Mouse (Mus musculus): ENCODE data around the gene 3110082I17Rik. TPM values are rescaled to one million over a fixed set of nuclear protein-coding genes. Genes with fewer than 3 reads are reported as not detected.
A peak's percentile ranks its signal among the peaks of the same experiment; 100 is the strongest.
"Not testable (repeated sequence)": the region's sequence is repeated elsewhere in the genome, so short reads cannot be mapped to it uniquely, and the experiment has no call there.

Gene 3110082I17Rik
- polyA plus RNA-seq, 1 experiment from 2014 or later = 33.5 TPM

DNA sequence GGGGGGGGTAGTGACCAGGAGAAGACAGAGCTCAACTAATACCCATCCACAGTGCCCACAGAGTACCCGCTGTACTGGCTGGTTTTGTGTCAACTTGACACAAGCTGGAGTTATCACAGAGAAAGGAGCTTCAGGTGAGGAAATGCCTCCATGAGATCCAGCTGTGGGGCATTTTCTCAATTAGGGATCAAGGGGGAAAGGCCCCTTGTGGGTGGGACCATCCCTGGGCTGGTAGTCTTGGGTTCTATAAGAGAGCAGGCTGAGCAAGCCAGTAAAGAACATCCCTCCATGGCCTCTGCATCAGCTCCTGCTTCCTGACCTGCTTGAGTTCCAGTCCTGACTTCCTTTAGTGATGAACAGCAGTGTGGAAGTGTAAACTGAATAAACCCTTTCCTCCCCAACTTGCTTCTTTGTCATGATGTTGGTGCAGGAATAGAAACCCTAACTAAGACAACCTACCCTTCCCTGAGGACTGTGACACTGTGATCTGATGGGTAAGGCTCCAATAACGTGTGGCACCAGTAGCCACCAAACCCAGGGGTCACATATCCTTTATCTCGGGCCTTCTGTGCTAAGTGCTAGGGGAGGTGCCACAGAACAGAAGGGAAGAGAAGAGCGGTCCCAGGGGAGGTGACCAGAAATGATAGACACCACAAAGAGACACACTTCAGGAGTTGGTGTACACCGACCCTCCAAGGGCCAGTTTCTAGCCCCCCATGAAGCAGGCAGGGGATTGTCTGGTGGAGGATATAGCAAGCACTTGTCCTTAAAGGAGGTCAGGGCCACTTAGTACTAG is 69.8 kb downstream of the 3110082I17Rik start:
- H3K9ac ChIP-seq = peak overlapping the region; percentile 93
- H3K4me3 ChIP-seq = peak overlapping the region; percentile 73
- not testable (repeated sequence) for H3K27me3 ChIP-seq (replicated peaks); H3K9me3 ChIP-seq (replicated peaks)
- WGBS (ENCODE audit: insufficient replicate concordance) = 39% methylated on average over 5 of the region's 5 CpGs
- peak overlapping the region; percentile 100 for H3K27ac ChIP-seq
- ATAC-seq = peak; percentile 30
- H3K36me3 ChIP-seq = peaks cover 72% of the 10 kb centered on the region
- H3K4me1 ChIP-seq = peaks cover 97% of the 10 kb centered on the region
- H3K4me2 ChIP-seq = peak overlapping the region; percentile 91

DNA sequence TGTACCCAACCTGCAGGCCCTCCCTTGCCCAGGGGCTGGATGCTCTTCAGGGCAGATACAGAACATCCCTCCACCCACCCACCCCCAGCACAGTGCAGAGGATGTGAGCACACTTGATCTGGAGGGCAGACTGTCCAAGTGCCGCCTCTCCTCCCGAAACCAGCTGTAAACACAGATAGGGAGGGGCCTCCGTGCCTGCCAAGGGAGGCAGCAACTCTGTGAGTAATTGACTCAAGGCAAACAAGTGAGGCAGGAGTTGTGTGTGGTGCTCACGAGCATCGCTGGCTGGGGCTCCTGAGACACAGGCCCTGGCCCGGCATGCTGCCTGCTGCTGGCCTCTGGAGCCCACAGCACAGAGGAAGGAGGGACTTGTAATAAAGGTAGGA is 70.7 kb downstream of the 3110082I17Rik start:
- Histone ChIP-seq H3K36me3 (peaks cover 72% of the 10 kb centered on the region), H3K9ac (peak overlapping the region; percentile 93), H3K27ac (peak overlapping the region; percentile 100), H3K4me3 (peak overlapping the region; percentile 73), H3K4me1 (peaks cover 97% of the 10 kb centered on the region), H3K9me3 (replicated peaks) (no peaks in the 10 kb centered on the region), H3K27me3 (replicated peaks) (no peaks in the 10 kb centered on the region), H3K4me2 (peak overlapping the region; percentile 91)
- 7% methylated on average over 6 of the region's 6 CpGs for WGBS (ENCODE audit: insufficient replicate concordance)
- ATAC-seq = peak; percentile 87

DNA sequence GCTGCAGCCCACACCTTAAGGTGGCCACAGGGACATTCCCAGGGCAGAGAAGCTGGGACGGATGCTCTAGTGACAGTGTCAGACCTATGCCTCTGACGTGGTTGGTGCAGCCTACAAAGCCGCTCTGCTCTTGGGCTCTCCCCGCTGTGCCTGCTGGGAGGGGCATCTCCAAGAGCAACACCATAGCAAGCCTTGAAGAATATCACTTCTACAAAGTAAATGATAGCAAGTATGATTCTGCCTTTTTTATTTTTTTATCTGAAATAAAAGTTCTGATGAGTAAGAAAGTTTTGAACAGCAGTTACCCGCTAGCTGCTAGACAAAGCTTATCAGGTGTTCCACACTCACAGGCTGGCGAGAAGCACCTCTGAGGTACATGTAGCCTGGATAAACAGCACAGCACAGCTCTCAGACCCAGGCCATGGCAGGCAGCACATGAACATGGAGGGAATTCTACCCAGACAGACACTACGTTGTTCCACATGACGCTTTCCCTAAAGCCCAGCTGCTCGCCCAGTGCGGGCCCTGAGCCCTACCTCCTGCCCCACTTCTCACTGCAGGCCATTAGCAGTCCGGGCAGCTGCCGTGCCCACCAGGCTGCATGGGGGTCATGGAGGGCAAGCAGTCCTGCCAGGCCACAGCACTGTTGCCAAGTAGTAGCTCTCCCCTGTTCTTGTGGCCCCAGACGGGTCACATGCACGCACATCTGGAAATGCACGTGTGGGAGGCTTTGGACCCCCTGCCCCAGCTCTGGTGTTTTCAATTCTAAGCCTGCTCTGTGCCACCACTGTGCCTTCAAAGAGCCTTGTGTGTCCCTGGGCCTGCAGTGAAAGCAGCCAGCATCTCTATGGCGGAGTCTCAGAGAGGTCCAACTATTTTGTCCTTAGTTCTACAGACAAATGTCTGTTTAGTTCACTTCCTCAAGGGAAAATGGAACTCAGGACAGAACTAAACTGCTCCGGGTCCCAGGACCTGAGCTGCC is 71.3 kb downstream of the 3110082I17Rik start:
- Histone ChIP-seq H3K4me1 (peaks cover 97% of the 10 kb centered on the region), H3K27ac (peak overlapping the region; percentile 100), H3K4me3 (peak overlapping the region; percentile 73), H3K9me3 (replicated peaks) (no peaks in the 10 kb centered on the region), H3K4me2 (peak overlapping the region; percentile 91), H3K27me3 (replicated peaks) (no peaks in the 10 kb centered on the region), H3K9ac (peak overlapping the region; percentile 93), H3K36me3 (peaks cover 72% of the 10 kb centered on the region)
- peak; percentile 79 for ATAC-seq
- 32% methylated on average over 17 of the region's 17 CpGs for whole genome bisulfite sequencing (ENCODE audit: insufficient replicate concordance)

DNA sequence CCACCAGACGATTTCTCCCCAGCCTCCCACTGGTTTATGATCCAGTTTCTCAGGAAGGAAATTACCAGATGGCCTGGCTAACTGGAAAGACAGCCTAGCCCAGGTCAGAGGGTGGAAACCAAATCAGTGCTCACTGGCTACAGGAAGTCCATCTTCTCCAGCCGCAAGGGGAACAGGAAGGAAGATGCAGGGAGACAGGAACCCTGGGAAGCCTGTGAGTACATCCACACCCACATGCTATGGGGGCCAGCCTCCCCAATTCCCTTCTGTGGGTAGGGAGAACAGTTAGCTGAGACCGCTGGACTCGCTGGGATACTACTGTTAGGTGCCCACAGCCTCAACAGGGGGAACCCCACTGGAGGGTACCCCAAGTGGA is 72.1 kb downstream of the 3110082I17Rik start:
- peak overlapping the region; percentile 100 for H3K27ac ChIP-seq
- H3K4me1 ChIP-seq = peaks cover 97% of the 10 kb centered on the region
- ATAC-seq = no peak
- H3K36me3 ChIP-seq = peaks cover 69% of the 10 kb centered on the region
- peak overlapping the region; percentile 73 for H3K4me3 ChIP-seq
- H3K27me3 ChIP-seq (replicated peaks) = no peaks in the 10 kb centered on the region
- 60% methylated on average over 4 of the region's 4 CpGs for WGBS (ENCODE audit: insufficient replicate concordance)
- H3K9me3 ChIP-seq (replicated peaks) = no peaks in the 10 kb centered on the region
- peak overlapping the region; percentile 91 for H3K4me2 ChIP-seq
- peak overlapping the region; percentile 93 for H3K9ac ChIP-seq

DNA sequence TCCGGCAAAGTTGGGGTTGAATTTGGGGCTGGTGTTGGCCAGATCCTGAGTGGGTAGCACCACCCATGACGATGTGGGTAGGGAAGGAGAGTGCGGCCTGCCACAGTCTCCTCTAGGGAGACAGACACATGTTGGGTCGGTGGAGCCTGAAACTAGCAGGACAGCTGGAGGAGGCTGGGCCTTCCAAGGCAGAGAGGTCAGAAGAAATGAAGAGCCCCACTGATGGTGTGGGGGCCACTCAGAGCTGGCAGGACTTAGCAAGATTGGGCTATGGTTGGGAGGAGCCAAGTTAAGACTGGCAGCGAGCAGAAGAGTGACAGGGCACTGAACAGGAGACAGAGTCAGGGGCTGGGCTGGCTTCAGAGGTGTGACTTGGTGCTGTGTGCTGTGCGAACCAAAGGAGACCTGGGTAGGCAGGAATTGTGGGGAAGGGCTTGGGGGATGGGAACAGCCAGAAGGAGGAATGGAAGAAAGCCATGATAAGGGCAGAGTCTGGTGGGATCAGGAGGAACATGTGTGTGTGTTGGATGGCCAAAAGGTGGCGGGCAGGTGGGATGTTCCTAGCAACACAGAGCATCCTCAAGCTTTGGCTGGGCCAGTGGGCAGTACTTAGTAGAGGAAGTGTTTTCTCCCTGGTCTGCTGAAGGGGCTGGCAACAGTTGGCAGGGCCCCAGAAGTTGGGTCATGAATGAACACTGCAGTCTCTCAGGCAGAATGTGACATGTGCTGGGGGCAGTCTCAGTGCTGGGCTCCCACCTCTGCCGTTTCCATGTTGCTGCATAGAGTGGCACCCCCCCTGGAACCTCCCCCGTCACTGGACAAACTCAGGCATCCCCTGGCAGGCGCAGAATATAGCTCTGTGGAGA is 72.8 kb downstream of the 3110082I17Rik start:
- WGBS (ENCODE audit: insufficient replicate concordance) = 71% methylated on average over 10 of the region's 10 CpGs
- peak overlapping the region; percentile 73 for H3K4me3 ChIP-seq

DNA sequence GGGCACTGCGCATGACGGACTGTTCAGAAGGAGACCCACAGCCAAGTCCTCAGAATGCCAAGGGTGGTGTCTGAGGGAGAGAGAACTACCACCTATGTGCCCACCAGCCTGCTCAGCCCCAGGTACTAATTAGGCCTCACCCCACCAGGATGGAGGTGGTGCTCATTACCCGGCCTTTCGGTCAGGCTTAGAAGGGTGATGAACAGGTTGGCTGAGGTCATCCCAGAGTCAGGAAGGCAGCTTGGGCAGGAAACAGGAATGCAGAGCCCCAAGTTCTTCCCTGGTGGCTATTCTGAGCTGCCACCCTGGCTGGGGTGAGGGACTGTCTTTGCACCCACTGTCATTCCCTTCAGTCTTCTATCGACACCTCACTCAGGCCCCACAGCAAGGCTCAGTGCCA is 74.3 kb downstream of the 3110082I17Rik start:
- peak overlapping the region; percentile 91 for H3K4me2 ChIP-seq
- ATAC-seq = no peak

More for the DNA sequence above, 72.8 kb downstream of the 3110082I17Rik start:
- Histone ChIP-seq H3K27ac (peak overlapping the region; percentile 100), H3K9ac (peak overlapping the region; percentile 93), H3K27me3 (replicated peaks) (no peaks in the 10 kb centered on the region), H3K9me3 (replicated peaks) (no peaks in the 10 kb centered on the region), H3K36me3 (peaks cover 63% of the 10 kb centered on the region), H3K4me2 (peak overlapping the region; percentile 91), H3K4me1 (peaks cover 97% of the 10 kb centered on the region)
- ATAC-seq = no peak

DNA sequence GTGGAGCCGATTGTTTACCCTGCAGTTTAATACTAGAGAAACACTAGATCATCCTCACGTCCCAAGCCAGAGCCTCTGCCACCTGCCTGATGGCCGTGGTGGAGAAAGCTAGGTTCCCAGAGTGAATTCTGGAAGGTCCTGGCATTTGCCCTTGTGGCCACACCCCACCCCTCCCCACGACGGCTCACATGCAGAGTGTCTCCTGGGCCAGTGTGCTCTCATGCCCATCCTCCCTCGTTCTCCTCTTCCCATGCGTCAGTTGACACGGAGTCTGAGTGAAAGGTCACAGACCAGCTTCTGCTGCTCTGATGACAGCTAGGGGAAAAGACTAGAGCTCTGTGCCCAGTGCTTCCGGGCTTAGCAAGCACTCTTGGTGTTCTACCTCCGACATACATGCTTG is 75.8 kb downstream of the 3110082I17Rik start:
- Histone ChIP-seq H3K36me3 (peaks cover 45% of the 10 kb centered on the region), H3K4me2 (peak overlapping the region; percentile 91), H3K9ac (peak overlapping the region; percentile 83), H3K27ac (peak overlapping the region; percentile 100), H3K9me3 (replicated peaks) (no peaks in the 10 kb centered on the region), H3K27me3 (replicated peaks) (no peaks in the 10 kb centered on the region), H3K4me3 (no peak overlapping the region), H3K4me1 (peaks cover 95% of the 10 kb centered on the region)
- no peak for ATAC-seq
- 60% methylated on average over 10 of the region's 10 CpGs for WGBS (ENCODE audit: insufficient replicate concordance)

More for the DNA sequence above, 74.3 kb downstream of the 3110082I17Rik start:
- H3K4me3 ChIP-seq = peak overlapping the region; percentile 1; the same call in 1 of the 2 replicates
- no peaks in the 10 kb centered on the region for H3K27me3 ChIP-seq (replicated peaks)
- H3K9me3 ChIP-seq (replicated peaks) = no peaks in the 10 kb centered on the region
- peaks cover 48% of the 10 kb centered on the region for H3K36me3 ChIP-seq
- peak overlapping the region; percentile 93; the same call in 1 of the 2 replicates for H3K9ac ChIP-seq
- peaks cover 97% of the 10 kb centered on the region for H3K4me1 ChIP-seq
- peak overlapping the region; percentile 100 for H3K27ac ChIP-seq
- 88% methylated on average over 5 of the region's 5 CpGs for WGBS (ENCODE audit: insufficient replicate concordance)

DNA sequence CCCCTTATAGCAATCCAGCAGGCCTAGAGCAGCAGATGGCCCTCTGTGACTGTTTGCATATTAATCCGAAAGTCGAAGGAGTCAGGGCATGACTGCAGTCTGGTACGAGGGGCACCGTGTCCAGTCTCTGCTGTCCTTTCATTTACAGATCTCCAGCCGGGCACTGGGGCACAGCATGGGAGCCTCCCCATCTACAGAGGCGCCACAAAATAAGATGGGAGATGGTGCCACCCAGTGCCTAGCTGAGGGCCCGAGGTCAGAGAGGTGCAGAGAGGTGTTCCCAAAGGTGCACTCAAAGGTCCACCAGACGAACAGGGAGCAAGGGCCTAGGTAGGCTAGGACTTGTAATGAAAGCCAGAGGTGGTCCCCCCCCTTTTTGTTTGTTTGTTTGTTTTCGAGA is 77.1 kb downstream of the 3110082I17Rik start:
- H3K4me2 ChIP-seq = peak overlapping the region; percentile 91
- no peak for ATAC-seq
- peak overlapping the region; percentile 83 for H3K9ac ChIP-seq
- peak overlapping the region; percentile 78 for H3K4me3 ChIP-seq
- no peaks in the 10 kb centered on the region for H3K9me3 ChIP-seq (replicated peaks)
- peaks cover 41% of the 10 kb centered on the region for H3K36me3 ChIP-seq
- H3K4me1 ChIP-seq = peaks cover 95% of the 10 kb centered on the region
- H3K27me3 ChIP-seq (replicated peaks) = no peaks in the 10 kb centered on the region
- WGBS (ENCODE audit: insufficient replicate concordance) = 43% methylated on average over 9 of the region's 9 CpGs
- H3K27ac ChIP-seq = peak overlapping the region; percentile 100

DNA sequence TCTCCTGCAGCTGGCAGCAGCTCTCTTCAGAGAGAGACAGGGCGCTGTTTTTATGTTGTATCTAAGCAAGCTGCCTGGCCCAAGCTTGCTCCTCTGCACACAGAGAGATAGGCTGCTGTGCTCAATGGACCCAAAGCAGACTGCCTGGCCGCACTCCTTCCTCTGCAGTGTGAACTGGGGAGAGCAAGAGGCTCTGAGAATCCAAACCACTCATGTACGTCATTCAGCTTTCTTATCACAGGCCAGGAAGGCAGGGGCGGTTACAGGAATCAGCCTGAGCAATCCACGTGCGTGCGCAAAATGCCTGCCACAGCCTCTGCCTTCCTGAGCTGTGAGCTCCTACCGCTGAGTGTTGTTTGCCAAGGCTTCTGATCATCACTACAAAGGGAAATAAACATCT is 77.6 kb downstream of the 3110082I17Rik start:
- WGBS (ENCODE audit: insufficient replicate concordance) = 6% methylated on average over 8 of the region's 8 CpGs
- peak; percentile 73 for ATAC-seq
- H3K4me3 ChIP-seq = peak overlapping the region; percentile 78

DNA sequence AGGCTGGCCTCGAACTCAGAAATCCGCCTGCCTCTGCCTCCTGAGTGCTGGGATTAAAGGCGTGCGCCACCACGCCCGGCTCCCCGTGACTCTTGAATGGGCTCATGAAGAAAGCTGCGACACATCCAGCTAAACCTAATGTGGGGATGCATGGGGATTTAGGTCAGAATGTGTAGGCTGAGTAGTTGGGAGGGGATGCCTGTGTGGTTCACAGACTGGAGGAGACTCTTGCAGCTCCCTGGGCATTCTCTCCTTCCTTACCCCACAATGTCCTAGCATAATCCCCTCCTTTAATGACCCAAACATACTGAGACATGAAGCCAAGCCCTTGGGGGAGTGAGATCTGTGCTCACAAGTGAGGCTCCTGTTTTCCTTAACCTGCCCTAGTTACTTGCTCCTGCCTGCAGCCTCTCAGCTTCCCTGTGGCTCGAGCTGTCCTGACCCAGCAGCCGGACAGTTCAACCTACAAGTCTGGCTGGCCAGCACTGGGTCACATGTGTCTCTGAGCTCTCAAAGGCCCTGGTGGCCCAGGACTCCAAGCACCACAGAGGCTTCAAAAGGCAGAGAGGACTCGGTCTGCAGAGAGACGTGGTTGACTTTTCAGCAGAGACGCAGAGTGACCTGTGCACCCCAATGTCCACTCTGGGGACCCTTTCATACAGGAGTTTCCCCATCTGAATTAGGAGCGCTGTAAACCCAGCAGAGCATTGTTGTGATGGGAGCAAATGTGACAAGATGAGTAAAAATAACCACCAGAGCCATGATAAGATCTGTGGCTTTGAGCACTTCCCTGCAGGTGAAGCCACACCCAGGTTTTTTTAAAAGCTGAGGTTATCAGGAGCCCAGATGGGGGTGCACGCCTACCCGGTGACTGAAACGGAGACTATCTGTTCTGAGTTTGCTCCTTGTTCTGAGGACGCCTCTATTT is 78.5 kb downstream of the 3110082I17Rik start:
- WGBS (ENCODE audit: insufficient replicate concordance) = 23% methylated on average over 18 of the region's 18 CpGs
- no peaks in the 10 kb centered on the region for H3K9me3 ChIP-seq (replicated peaks)
- peak; percentile 59 for ATAC-seq
- peak overlapping the region; percentile 78 for H3K4me3 ChIP-seq
- peak overlapping the region; percentile 83 for H3K9ac ChIP-seq
- H3K4me2 ChIP-seq = peak overlapping the region; percentile 91
- H3K36me3 ChIP-seq = peaks cover 32% of the 10 kb centered on the region
- H3K27ac ChIP-seq = peak overlapping the region; percentile 100
- H3K4me1 ChIP-seq = peaks cover 95% of the 10 kb centered on the region
- no peaks in the 10 kb centered on the region for H3K27me3 ChIP-seq (replicated peaks)

More for the DNA sequence above, 77.6 kb downstream of the 3110082I17Rik start:
- peaks cover 37% of the 10 kb centered on the region for H3K36me3 ChIP-seq
- peak overlapping the region; percentile 91 for H3K4me2 ChIP-seq
- H3K9ac ChIP-seq = peak overlapping the region; percentile 83
- peak overlapping the region; percentile 100 for H3K27ac ChIP-seq
- H3K9me3 ChIP-seq (replicated peaks) = no peaks in the 10 kb centered on the region
- H3K4me1 ChIP-seq = peaks cover 95% of the 10 kb centered on the region
- no peaks in the 10 kb centered on the region for H3K27me3 ChIP-seq (replicated peaks)

Data from liver, embryonic 12.5 days (tissue).